Mouse (Mus musculus) myocyte (in vitro differentiated cells): ENCODE data around the gene Mcf2l.

ENCODE experiments used
- CEBPB ChIP-seq: IDR thresholded peaks from 2 replicates; pipeline ENCODE4 v1.6.1; 2011; ENCODE audit warnings: mild to moderate bottlenecking, moderate library complexity; ENCODE audit not compliant: poor library complexity, insufficient read depth, severe bottlenecking
- E2F4 ChIP-seq: IDR thresholded peaks from one replicate; pipeline ENCODE4 v1.6.1; 2011; ENCODE audit warnings: mild to moderate bottlenecking, control low read depth, moderate library complexity; ENCODE audit not compliant: insufficient read depth
- MAX ChIP-seq: IDR thresholded peaks from one replicate; pipeline ENCODE4 v1.6.1; 2011; ENCODE audit warnings: low read depth, mild to moderate bottlenecking, control low read depth
- MYOD1 ChIP-seq, 3 experiments: IDR thresholded peaks; one replicate each; pipeline ENCODE4 v1.6.1; 2011; ENCODE audit warnings: control low read depth in 2 of 3, low read depth in 2 of 3, mild to moderate bottlenecking in 2 of 3, moderate library complexity in 1 of 3; ENCODE audit not compliant: insufficient read length in 2 of 3, control insufficient read depth in 1 of 3
- MYOG ChIP-seq, 3 experiments: IDR thresholded peaks; one replicate each; pipeline ENCODE4 v1.6.1; 2011; ENCODE audit warnings: control low read depth in 2 of 3, low read depth in 2 of 3, mild to moderate bottlenecking in 2 of 3; ENCODE audit not compliant: insufficient read length in 2 of 3, control insufficient read depth in 1 of 3, insufficient read depth in 1 of 3
- POLR2A ChIP-seq: IDR thresholded peaks from one replicate; pipeline ENCODE4 v1.6.1; 2011; ENCODE audit warnings: low read depth, mild to moderate bottlenecking, control low read depth, moderate library complexity; ENCODE audit not compliant: insufficient read length
- POLR2AphosphoS2 ChIP-seq: IDR thresholded peaks from one replicate; pipeline ENCODE4 v1.6.1; 2011; ENCODE audit warnings: low read depth, control low read depth; ENCODE audit not compliant: insufficient read length
- REST ChIP-seq: IDR thresholded peaks from one replicate; pipeline ENCODE4 v1.6.1; 2011; ENCODE audit warnings: mild to moderate bottlenecking, control low read depth, moderate library complexity; ENCODE audit not compliant: insufficient read depth, insufficient read length
- SRF ChIP-seq: IDR thresholded peaks from one replicate; pipeline ENCODE4 v1.6.1; 2011; ENCODE audit warnings: low read depth; ENCODE audit not compliant: control insufficient read depth, insufficient read length
- TCF12 ChIP-seq: IDR thresholded peaks from one replicate; pipeline ENCODE4 v1.6.1; 2011; ENCODE audit warnings: mild to moderate bottlenecking, control low read depth; ENCODE audit not compliant: poor library complexity, insufficient read depth, severe bottlenecking
- USF1 ChIP-seq: IDR thresholded peaks from one replicate; pipeline ENCODE4 v1.6.1; 2011; ENCODE audit warnings: low read depth, mild to moderate bottlenecking, control low read depth, moderate library complexity

DNA sequence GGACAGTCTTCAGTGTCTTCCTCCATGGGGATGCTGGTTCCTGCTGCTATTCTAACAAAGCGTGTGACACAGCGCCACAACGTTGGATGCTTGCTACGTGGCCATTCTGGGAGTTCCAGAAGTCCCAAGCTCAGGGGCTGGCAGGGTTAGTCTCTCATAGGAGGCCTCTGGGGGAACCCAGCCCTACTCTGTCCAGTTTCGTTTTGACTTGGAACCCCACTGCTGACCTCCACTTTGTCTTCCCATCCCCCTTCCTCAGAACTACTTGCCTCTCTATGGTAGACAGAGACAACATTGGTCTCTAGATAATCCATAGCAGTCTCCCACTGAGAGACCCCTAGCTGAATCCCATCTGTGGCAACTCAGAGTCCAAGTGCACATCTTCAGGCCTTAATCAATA lies 33.0 kb downstream of the Mcf2l start:
- no peak for TF ChIP-seq MAX
- TF ChIP-seq TCF12, result no peak
- TF ChIP-seq MYOG (IDR thresholded peaks at IDR 0.05; ENCODE audit: control insufficient read depth in 1 of 3, insufficient read depth in 1 of 3, insufficient read length in 2 of 3, low read depth in 2 of 3), result no peak
- TF ChIP-seq POLR2AphosphoS2, result no peak
- TF ChIP-seq POLR2A, result no peak
- no peak for TF ChIP-seq CEBPB
- no peak for TF ChIP-seq USF1
- TF ChIP-seq REST, result no peak
- TF ChIP-seq E2F4, result no peak
- TF ChIP-seq SRF, result no peak
- no peak for TF ChIP-seq MYOD1 (IDR thresholded peaks at IDR 0.05; ENCODE audit: control insufficient read depth in 1 of 3, insufficient read length in 2 of 3, low read depth in 2 of 3)
